Mouse (Mus musculus) layer of hippocampus, postnatal 36 days (tissue): Measurements from ENCODE around the gene F10. TPM values are rescaled to one million over a fixed set of nuclear protein-coding genes. Genes with fewer than 3 reads are reported as not detected.

Source experiments
- DNase-seq, 2 experiments: peaks; one replicate each; pipeline ENCODE4 v3.0.0; 2022
- total RNA-seq, 2 experiments: library from RNA; stranded (reverse); gene quantifications; 2 replicates each; pipeline ENCODE4 v1.2.3; 2021

F10 gene
- total RNA-seq, result not detected

DNA sequence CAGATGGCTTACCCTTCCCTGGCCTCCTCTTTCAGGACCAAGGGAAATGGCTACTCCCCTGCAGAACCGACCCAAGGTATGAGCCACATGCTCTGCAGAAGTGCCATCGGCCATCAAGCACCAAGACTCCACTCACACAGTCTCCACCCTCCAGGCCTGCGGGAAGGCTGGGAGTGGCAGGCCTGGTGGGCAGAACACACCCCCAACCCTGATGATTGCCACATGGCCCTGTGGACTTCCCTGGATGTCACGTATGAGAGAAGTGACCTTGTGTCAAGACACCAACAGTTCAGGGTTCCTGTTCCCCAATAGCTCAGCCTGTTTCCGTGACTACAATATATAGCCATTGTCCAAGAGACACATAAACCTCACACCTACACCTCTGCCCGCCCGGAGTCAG, at the start of gene F10:
F10 (plus strand) TSS at position 294 of the 400 bp plus-strand sequence.
- no peak for DNase-seq

DNA sequence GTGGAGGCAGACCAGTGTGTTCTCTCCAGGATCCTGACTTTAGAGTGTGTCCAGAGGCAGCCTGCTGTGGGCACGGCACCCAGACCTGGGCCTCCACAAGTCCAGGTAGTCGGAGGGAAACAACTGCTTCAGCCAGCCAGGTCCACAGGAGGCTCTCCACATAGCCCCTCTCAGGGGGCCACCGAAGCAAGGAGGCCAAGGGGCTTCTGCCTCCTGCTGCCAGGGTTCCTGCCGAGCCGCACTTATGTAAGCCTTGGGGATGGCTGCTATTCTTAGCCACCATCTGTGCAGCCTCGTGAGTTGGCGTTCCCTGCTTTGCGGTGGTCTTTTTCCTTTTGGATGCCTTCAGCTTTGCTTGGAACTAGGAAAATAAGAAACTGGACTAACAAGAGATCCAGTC, 49.5 kb upstream of the F10 start:
- DNase-seq, result peak; percentile 58 to 64

DNA sequence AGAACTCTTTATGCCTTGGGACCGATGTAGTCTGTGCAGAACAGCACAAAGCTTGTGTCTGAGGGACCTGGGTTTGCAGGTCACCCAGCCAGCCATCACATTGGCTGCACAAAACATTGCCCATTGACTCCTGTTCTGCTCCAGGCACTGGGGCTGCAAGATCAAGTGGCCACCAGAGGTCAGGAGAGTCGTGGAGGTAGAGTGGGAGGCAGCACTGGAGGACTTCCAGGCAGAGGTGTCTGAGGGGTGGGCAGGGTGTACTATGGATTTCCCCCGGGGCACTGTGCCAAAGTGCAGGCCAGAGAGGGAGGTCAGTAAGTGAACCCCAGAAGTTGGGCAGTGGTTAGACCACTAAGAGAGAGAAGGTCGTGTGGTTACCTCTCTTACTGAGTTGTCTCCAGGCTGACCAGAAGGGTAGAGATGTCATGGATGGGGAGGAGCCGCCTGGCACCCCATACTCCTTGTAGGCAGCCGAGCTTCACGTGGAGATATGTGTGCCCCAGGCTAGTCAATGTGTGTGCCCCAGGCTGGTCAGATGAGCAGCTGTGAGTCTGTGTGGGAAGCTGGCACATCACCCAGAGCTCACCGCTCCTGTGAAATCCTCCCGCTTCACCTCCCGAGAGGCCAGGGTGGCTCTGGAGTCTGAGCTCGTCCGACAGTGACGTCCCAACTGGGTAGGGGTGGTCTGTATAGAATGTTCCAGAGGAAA, 48.2 kb upstream of the F10 start:
- no peak for DNase-seq

DNA sequence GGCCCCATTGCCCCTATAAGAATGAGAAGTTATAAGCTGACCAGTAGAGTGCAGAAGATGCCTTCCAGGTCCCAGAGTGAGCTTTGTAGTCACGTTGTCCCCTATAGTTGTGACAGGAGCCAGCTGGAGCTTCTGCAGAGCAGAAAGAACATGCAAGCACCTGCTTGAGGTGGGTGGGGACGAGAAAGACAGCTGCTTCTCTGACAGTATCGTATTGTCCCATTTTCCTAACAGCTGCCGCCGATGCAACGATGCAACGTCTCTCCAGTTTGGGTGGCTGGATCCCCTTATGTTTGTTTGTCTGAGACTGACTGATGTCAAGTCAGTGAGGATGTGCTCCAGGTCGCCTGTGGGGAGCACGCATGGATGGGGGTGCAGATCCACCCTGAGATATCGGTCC, 45.7 kb upstream of the F10 start:
- DNase-seq, result no peak

DNA sequence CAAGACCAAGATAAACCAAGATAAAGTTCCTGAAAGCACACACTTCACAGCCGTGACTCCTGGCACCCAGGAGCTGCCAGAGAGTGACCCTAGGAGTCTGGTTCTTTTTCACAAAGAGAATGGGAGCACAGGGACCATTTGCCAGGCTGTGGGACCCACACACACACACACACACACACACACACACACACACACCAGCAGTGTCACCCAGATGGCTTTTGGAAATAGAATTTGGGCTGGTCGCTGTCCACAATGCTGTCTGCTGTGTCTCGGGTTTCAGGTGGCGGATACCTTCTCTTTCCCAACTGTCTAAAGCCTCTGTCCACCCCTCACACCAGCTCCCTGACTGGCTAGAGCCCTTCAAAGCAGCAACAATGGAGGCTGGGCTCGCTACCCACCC, 42.6 kb upstream of the F10 start:
- DNase-seq, result no peak

DNA sequence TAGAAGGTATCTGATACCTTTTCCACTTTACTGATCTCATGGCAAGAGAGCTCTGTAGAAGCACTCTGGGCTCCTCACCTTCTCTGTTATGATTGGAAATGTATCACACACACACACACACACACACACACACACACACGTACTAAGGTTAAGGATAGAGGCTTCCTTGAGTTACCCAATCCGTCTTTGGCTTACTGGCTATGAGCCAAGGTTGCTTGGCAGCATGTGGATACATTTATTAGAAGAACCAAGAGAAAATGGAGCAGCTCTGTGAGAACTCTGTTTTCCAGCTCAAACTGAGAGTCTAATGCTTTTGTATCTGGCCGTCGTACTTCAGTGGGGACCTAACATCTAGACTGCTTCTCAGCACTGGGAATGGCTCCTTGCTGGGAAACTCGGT, 41.6 kb upstream of the F10 start:
- no peak for DNase-seq

DNA sequence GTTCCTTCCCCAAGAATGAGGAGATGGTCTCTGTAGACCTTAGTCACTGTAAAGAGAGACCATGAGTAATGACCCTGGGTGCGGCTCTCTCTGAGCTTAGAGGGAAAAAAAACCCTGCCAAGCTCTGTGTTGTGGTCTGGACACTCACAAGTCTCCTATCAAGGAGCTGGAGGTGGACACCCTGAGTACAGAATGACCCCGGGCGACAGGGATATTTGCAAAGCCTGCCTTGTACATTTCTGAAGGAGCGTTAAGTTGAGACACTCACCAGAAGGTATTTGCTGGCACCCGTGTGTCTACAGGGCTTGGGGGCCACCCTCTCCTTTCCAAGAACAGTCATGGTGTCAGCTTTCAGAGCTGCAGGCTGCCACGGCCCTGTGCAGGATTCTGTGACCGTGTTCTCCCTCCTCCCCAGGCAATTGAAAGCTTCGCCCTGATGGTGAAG, 40.3 kb upstream of the F10 start:
- DNase-seq, result no peak

DNA sequence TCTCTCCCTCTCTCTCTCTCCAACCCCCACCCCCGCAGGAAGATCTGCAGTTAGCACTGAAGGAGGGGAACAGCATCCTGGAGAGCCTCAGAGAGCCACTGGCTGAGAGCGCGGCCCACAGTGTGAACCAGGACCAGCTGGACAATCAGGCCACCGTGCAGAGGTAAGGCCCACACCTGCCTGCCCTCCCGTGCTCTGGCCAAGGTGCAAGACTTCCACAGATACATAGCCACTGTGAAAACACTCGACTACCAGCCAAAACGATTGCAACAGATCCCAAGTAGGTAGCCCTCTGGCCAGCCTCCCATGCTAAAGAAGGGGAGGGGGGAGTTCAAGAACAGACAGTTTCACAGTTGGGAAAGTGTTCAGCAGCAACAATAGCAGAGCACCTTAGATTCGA, 38.8 kb upstream of the F10 start:
- no peak for DNase-seq

DNA sequence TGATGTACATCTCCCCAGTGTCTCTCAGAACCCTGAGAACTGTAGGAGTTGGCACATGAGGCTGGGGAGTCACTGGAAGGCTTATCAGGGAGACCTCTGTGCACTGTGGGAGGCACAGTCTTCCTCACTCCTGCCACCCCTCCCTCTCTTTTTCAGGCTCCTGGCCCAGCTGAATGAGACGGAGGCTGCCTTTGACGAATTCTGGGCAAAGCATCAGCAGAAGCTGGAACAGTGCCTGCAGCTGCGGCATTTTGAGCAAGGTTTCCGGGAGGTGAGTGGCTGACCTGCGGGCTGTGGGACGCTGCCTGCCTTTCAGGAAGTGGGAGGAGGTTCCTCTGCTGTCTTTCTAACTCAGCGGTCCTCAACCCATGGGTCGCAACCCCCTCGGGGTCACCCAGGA, 37.3 kb upstream of the F10 start:
- DNase-seq, result no peak

DNA sequence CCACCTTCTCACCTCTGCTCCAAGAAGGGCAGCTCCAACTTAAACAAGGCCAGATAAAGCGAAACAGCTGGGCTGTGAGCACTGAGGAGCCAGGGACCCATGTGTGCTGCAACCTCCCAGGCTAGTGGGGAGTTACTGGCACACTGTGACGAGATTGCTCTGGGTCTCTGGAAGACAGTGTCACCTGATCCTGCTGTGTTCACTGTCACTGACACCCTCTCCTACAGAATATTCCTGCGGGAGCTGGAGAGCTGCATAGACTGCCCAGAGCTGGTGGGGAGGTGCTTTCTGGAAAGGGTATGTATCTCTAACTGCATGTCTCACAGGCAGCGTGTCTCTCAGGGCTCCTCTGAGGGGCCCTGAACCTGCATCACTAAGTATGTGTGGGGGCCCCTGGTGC, 29.6 kb upstream of the F10 start:
- DNase-seq, result no peak

DNA sequence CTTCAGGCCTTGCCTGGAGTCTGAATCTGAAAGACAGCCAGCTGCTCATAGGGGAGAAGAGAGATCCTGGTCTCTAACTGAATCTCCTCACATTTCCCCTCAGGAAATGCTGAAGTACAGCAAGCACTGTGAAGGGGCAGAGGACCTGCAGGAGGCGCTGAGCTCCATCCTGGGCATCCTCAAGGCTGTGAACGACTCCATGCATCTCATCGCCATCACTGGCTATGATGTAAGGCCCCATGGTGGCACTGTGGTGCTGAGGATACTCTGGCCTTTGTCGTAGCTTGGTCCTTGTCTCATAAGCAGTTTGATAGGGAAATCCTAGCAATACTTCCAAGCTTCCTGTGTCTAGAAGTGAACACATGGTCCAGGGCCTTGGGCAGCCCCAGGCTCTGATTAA, 26.8 kb upstream of the F10 start:
- no peak for DNase-seq

DNA sequence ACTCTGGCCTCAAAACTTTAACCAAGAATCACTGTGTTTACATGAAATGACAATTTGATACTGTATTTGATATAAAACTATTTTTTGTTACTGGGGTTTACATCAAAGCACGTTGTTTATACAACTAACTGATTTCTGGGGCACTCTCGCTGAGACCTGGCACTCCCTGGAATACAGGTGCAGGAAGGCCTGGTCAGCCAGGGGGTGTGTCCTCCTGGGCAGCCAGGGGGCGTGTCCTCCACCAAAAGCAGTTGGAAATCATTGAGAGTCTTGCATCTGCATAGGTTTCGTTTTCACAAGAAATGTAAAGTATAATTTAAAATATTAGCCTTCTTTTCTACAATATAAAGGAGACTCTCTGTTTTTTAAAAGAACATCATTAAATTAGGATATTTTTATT, 17.5 kb upstream of the F10 start:
- DNase-seq, result no peak

DNA sequence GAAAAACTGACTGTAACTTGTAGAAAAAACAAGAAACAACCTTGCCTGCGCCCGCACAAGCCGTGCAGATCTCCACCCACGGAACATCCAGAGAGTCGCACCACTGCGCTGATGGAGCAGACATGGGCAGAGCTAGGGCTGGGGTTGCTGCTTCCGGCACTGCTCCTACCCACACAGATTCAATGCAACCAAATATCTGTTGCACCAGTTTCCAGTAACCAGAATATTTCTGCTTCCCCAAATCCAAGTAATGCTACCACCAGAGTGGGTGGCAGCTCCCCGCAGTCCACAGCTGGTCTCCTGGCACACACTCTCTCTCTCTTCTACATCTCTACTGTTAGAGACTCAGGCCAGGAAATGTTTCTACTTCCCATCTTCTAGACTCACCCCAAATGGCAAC, 15.3 kb upstream of the F10 start:
- peak; percentile 34 to 45 for DNase-seq

DNA sequence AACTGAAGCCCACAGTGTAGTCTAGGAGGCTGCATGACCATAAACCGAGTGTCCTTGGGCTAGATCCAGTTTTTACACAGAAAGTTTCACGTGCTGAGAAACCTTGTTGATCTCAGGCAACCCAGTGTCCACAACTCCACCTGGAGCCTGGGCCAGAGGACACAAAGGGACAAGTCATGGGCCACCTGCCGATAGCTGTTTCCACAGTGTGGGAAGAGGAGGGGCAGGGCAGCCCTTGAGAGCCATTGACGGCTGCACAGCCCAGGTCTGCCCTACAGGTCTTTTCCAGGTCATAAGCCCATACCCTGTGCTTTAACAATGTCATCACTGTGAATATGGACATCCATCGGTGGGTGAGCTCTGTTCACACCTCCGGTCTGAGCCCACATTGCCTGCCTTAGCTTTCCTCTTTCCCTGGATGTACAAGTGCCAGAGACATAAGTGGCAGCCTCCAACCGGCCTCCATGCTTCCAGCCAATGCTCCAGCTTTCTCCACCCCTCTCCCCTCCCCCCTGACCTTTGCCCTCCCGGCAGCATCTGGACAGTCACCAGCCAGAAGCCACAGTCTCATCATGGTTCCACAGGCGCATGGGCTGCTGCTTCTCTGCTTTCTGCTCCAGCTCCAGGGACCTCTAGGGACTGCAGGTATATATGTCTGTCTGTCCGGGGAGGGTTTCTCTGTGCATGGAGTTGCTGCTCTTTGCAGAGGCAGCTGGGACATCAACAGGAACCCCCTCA, 11.5 kb upstream of the F10 start, which contains the start of gene F7:
F7 (plus strand) TSS at position 548 of the 738 bp plus-strand sequence.
- no peak for DNase-seq

DNA sequence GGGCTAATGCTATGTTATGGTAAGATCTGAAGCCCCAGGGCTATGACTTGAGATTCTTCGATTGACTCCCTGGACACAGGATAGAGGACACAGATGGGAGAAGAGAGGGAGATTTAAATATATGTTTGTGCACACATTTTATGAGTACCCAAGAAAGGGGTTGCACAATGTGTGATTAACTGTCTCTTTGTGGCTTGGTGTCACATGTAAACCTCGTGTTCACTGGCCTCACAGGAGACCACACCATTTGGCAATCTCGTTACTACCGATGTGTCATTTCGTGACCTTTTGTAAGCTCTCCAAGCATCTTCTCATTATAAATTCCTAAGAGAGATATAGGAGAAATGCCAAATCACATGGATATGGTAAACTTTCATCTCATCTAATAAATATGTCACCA, 9.5 kb upstream of the F10 start:
- DNase-seq, result no peak

DNA sequence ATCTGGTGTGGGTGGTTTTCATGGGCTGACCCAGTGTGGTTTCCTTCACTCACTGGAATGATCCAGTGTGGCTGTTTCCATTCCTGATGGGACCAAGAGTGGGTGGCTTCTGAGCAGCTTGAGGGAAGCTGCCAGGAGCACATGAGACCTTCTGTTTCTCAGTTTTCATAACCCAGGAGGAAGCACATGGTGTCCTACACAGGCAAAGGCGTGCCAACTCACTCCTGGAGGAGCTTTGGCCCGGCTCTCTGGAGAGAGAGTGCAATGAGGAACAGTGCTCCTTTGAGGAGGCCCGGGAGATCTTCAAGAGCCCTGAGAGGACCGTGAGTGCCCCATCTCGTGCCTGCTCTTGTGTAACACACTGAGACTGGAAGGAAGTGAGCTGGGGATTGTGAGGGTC, 8.6 kb upstream of the F10 start:
- DNase-seq, result peak; percentile 46 to 55

DNA sequence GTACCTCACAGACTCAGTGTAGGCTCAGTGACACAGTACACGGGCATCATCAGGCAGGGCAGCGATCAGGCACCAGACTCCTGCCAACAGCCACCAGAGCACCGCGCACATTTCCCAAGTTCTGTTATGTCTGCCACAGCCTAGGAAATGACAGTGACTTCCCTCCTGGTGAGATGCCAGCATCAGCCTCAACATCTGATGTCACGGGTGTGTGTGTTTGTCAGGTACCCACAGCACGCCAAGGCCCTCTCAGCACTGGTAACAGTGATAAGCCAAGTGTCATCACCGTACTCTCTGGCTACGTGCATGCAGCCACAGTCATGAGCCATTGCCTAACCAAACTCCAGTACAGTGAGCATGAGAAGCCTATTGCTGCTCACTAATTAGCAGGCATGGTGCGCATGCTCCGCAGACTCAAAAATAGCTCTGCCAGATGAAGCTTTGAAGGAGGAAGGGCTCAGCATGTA, 729 bp upstream of the F10 start:
- DNase-seq, result peak; percentile 41 to 60

DNA sequence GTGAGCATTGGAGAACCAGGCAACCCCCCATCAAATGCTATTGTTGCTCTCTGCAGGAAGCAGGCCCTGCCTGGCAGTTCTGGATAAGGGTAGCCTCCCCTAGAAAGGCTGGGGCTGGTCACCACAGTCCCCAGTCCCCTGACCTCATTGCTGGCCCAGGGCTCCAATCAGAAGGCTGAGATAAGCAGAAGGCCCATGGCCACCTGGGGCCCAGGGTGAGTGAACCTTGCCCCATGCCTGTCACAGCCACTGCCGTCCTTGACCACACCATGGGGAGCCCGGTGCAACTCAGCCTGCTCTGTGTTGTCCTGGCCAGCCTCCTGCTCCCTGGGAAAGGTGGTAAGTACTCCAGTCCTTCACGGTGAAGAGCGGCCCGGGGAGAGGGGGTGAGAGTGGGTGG, 461 bp downstream of the F10 start:
- no peak for DNase-seq

DNA sequence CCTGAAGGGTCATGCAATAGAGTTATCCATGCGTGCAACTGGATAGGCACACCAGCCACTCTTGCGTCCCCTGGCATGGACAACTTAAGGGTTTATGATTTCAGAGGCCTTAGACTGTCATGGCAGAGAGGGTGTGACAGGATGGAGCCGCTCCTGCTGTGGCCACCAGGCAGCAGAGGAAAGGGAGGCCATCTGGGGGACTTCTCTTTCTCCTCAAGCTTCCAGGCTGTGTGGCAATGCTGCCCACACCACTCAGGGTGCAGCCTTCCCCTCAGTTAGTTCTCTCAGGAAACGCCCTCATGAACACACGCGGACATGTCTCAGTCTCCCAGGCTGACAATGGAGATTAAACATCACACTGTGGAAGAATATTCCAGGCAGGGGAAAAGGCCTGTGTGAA, 1.9 kb downstream of the F10 start:
- no peak for DNase-seq

DNA sequence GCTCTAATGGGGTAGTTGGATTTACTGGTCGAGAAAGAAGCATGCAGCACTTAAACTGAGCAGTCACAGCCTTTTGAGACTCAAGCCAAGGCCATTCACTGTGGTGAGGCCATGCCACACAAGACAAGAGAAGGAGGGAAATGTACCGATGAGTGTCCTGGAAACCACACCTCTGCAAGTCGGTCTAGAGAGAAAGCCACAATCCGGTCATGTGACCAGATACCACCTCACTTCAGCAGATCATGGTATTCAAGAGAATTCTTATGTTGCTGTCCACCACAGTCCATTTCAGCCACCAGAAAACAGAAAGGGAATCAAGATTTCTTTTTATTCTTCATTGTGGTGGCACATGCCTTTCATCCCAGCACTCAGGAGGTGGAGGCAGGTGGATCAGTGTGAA, 4.4 kb downstream of the F10 start:
- DNase-seq, result no peak

DNA sequence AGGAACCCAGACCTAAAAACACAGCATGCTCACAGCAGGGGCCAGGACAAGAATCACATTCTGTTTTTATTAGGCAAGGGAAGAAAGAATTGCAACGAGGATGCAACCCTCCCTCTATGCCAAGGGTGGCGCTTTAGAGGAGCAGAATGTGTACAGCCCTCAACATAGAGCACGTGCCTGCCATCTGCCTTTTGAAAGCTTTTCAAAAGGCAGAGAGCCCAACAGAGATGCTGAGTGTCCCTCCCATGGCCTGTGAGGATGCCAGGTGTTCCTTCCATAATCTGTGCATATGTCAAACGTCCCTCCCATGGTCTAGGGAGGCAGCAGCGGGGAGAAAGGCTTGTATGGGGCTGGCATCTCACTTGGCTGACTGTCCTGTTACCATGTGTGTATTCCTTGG, 10.5 kb downstream of the F10 start:
- no peak for DNase-seq

DNA sequence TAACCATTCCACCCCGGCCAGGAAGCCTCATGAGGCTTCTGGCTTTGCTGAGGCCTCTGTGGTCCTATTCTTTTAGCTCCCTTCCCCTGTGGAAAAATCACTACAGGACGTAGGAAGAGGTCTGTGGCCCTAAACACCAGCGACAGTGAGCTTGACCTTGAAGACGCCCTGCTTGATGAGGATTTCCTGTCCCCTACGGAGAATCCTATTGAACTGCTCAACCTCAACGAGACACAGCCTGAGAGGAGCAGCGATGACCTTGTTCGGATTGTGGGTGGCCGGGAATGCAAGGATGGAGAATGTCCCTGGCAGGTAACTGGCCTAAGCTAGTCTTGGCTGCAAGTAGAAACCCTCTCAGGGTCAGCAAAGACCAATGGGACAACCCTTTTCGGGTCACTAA, 13.4 kb downstream of the F10 start:
- DNase-seq, result no peak

DNA sequence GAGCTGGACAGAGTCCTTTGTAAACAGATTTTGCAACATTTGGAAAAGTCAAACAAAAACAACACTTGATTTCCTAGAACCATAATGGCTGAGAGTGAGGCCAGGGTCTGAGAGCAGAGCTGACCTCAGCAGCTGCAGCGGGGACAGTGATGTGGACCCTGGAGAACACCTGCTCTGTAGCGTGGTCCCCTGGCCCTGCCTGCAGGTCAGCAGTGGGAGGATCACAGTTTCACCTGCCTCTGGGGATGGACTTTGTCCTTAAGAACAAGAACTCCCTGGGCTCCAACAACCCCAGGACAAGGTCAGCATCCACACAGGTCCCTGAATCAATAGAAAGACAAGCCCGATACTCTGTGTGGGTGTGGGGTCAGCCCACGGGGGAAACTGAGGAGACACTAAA, 20.2 kb downstream of the F10 start:
- DNase-seq, result no peak

DNA sequence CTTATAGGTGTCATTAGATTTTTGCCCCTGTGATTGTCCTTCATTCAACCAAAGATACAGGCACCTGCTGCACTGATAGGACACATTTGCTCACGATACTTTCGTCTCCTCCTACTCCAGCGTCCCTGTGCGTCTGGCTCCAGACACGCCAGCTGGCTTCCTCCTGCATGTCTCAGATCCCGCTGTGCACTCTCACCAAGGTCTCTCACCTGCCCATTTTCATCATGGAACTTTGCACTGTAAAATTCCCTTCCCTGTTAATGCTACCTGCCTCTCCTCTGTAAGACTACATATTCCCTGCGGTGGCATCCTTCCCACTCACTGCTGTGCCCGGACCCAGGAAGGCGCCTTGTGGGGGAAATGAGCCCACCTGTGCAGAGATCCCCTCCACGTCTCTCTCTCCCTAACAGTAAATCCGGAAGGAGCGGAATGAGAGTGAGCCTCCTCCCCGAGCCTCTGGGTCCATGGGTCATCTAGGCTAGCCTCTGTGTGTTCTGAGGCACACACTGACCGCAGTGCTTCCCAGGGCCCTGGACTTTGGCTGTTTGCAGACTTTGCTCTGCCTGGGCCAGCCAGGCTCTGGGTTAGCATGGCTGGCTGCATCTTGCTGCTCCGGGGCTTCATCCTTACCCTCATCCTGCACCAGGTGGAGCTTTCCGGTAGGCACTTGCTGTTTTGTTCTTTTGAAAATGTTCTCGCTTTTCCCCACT, 23.5 kb downstream of the F10 start, which contains the start of gene Proz:
Proz (plus strand) TSS at position 474 of the 710 bp plus-strand sequence.
- DNase-seq, result no peak
